Mouse (Mus musculus) erythroblast, embryonic 14.5 days (primary cell): ENCODE measurements around the gene Fam240a.

ENCODE experiments used
- GATA1 ChIP-seq: IDR thresholded peaks from 2 replicates; pipeline ENCODE4 v1.6.1; 2012; ENCODE audit warnings: low read length, inconsistent platforms, mixed read lengths
- TAL1 ChIP-seq: IDR thresholded peaks from 3 replicates; pipeline ENCODE4 v1.6.1; 2012; ENCODE audit warnings: low read length, inconsistent platforms, mixed read lengths

- TF ChIP-seq GATA1 = no peak
- TF ChIP-seq TAL1 = no peak
Observed at GRCm38 (mm10) chr9:110907201-110907837, 9.3 kb downstream of the Fam240a start.
